Mouse (Mus musculus) layer of hippocampus, adult 9-10 months (tissue): ENCODE data around the gene Zfp771.

Experiments
- DNase-seq: peaks from one replicate; pipeline ENCODE4 v3.0.0; 2022; ENCODE audit warnings: low spot score

Gene Zfp771

GRCm38 (mm10) chr7:127285154-127285553 is 41.1 kb downstream of the Zfp771 start:
- DNase-seq = no peak

GRCm38 (mm10) chr7:127287940-127288339 is 43.9 kb downstream of the Zfp771 start:
- no peak for DNase-seq

- no peak for DNase-seq
Measured at GRCm38 (mm10) chr7:127289306-127289705, 45.2 kb downstream of the Zfp771 start.

GRCm38 (mm10) chr7:127290142-127290541 is 46.1 kb downstream of the Zfp771 start:
- no peak for DNase-seq

- no peak for DNase-seq
Measured at GRCm38 (mm10) chr7:127296098-127296497, 52.0 kb downstream of the Zfp771 start, which contains the start of gene Itgal. Itgal (plus strand) TSS chr7:127296260.

- DNase-seq = no peak
Measured at GRCm38 (mm10) chr7:127296786-127297555, 52.9 kb downstream of the Zfp771 start.

- DNase-seq = no peak
Measured at GRCm38 (mm10) chr7:127297586-127298193, 53.6 kb downstream of the Zfp771 start.
